Mouse (Mus musculus): Measurements from ENCODE around the gene Gjc2. TPM values are rescaled to one million over a fixed set of nuclear protein-coding genes. Genes with fewer than 3 reads are reported as not detected.

The Gjc2 gene
- total RNA-seq, 4 experiments from 2014 or later = 11.8 to 15.9 (median 12.5) TPM

- DNase-seq (ENCODE audit: low spot score in 2 of 2) = no peak
Measured at GRCm38 (mm10) chr11:59162443-59163254, 20.4 kb downstream of the Gjc2 start.

GRCm38 (mm10) chr11:59161398-59161797 is 21.6 kb downstream of the Gjc2 start:
- DNase-seq (ENCODE audit: low spot score in 2 of 2) = no peak

- no peak for DNase-seq (ENCODE audit: low spot score in 2 of 2)
Measured at GRCm38 (mm10) chr11:59159558-59159957, 23.5 kb downstream of the Gjc2 start.

GRCm38 (mm10) chr11:59159099-59159498 is 23.9 kb downstream of the Gjc2 start:
- no peak for DNase-seq (ENCODE audit: low spot score in 2 of 2)

- DNase-seq (ENCODE audit: low spot score in 2 of 2) = no peak
Measured at GRCm38 (mm10) chr11:59155900-59156299, 27.1 kb downstream of the Gjc2 start.

- no peak for DNase-seq (ENCODE audit: low spot score in 2 of 2)
Measured at GRCm38 (mm10) chr11:59154220-59154619, 28.8 kb downstream of the Gjc2 start.

GRCm38 (mm10) chr11:59151729-59152128 is 31.3 kb downstream of the Gjc2 start:
- no peak for DNase-seq (ENCODE audit: low spot score in 2 of 2)

GRCm38 (mm10) chr11:59149302-59149701 is 33.7 kb downstream of the Gjc2 start:
- no peak for DNase-seq (ENCODE audit: low spot score in 2 of 2)

GRCm38 (mm10) chr11:59142962-59143361 is 40.1 kb downstream of the Gjc2 start:
- no peak for DNase-seq (ENCODE audit: low spot score in 2 of 2)

GRCm38 (mm10) chr11:59141772-59142370 is 41.1 kb downstream of the Gjc2 start:
- no peak for DNase-seq (ENCODE audit: low spot score in 2 of 2)

GRCm38 (mm10) chr11:59138537-59139486 is 44.2 kb downstream of the Gjc2 start:
- no peak for DNase-seq (ENCODE audit: low spot score in 2 of 2)

- no peak for DNase-seq (ENCODE audit: low spot score in 2 of 2)
Measured at GRCm38 (mm10) chr11:59136994-59137706, 45.9 kb downstream of the Gjc2 start.

- DNase-seq (ENCODE audit: low spot score in 2 of 2) = no peak
Measured at GRCm38 (mm10) chr11:59135904-59136452, 47.0 kb downstream of the Gjc2 start, which contains the start of gene Obscn. TSS of gene Obscn (minus strand) at chr11:59136402.

GRCm38 (mm10) chr11:59135051-59135820 is 47.8 kb downstream of the Gjc2 start:
- no peak for DNase-seq (ENCODE audit: low spot score in 2 of 2)

- no peak for DNase-seq (ENCODE audit: low spot score in 2 of 2)
Measured at GRCm38 (mm10) chr11:59134373-59134997, 48.5 kb downstream of the Gjc2 start.

GRCm38 (mm10) chr11:59132065-59132464 is 50.9 kb downstream of the Gjc2 start:
- DNase-seq (ENCODE audit: low spot score in 2 of 2) = no peak

- DNase-seq (ENCODE audit: low spot score in 2 of 2) = no peak
Measured at GRCm38 (mm10) chr11:59131348-59131919, 51.6 kb downstream of the Gjc2 start.

- no peak for DNase-seq (ENCODE audit: low spot score in 2 of 2)
Measured at GRCm38 (mm10) chr11:59130782-59131181, 52.2 kb downstream of the Gjc2 start.
